Mouse (Mus musculus) ES-Bruce4 (cell line): Measurements from ENCODE around the gene Nfkbib.

Source experiments
- CTCF ChIP-seq: IDR thresholded peaks from one replicate; pipeline ENCODE4 v1.8.1; 2011; ENCODE audit warnings: low read depth, low read length
- EP300 ChIP-seq: IDR thresholded peaks from 2 replicates; pipeline ENCODE4 v1.6.1; 2011; ENCODE audit warnings: low read depth, low read length; ENCODE audit not compliant: insufficient read depth

GRCm38 (mm10) chr7:28769414-28769958 is 2.2 kb upstream of the Nfkbib start:
- TF ChIP-seq CTCF: no peak
- TF ChIP-seq EP300: no peak
